Mouse (Mus musculus) intestine, postnatal 0 days (tissue): ENCODE results near the gene Kat2b. TPM values are rescaled to one million over a fixed set of nuclear protein-coding genes. Genes with fewer than 3 reads are reported as not detected.

Experiments used
- ATAC-seq: fragments of 200-750 bp; cut with Nextera tagmentation; 2 replicates; pipeline ENCODE4 v1.8.0; 2017; ENCODE audit warnings: mild to moderate bottlenecking, moderate TSS enrichment, moderate library complexity
- H3K27ac ChIP-seq: fragments of 300-500 bp; sonication (generic); 2 replicates; pipeline ENCODE4 v1.5.1; 2014; ENCODE audit warnings: mild to moderate bottlenecking, low read depth, low read length, moderate library complexity
- H3K27me3 ChIP-seq: fragments of 300-500 bp; sonication (generic); replicated peaks from 2 replicates; pipeline ENCODE4 v1.6.1; 2014; ENCODE audit warnings: low read length, mixed read lengths; ENCODE audit not compliant: control insufficient read depth, insufficient read depth
- H3K36me3 ChIP-seq: fragments of 300-500 bp; sonication (generic); 2 replicates; pipeline ENCODE4 v1.6.1; 2014; ENCODE audit warnings: mild to moderate bottlenecking, moderate library complexity; ENCODE audit not compliant: control insufficient read depth, insufficient read depth
- H3K4me1 ChIP-seq: fragments of 300-500 bp; sonication (generic); replicated peaks from 2 replicates; pipeline ENCODE4 v1.6.1; 2014; ENCODE audit warnings: antibody characterized with exemption, low read length, mixed read lengths; ENCODE audit not compliant: control insufficient read depth, insufficient read depth
- H3K4me2 ChIP-seq: fragments of 300-500 bp; sonication (generic); replicated peaks from 2 replicates; pipeline ENCODE4 v1.6.1; 2014; ENCODE audit warnings: low read depth, mild to moderate bottlenecking, moderate library complexity
- H3K4me3 ChIP-seq: fragments of 300-500 bp; sonication (generic); 2 replicates; pipeline ENCODE4 v1.5.1; 2014; ENCODE audit warnings: low read depth, low read length
- H3K9ac ChIP-seq: fragments of 300-500 bp; sonication (generic); 2 replicates; pipeline ENCODE4 v1.6.1; 2014; ENCODE audit warnings: mild to moderate bottlenecking, low read depth, low read length
- H3K9me3 ChIP-seq: fragments of 300-500 bp; sonication (generic); 2 replicates; pipeline ENCODE4 v1.6.1; 2016; ENCODE audit warnings: mixed run types; ENCODE audit not compliant: control insufficient read depth
- CTCF ChIP-seq: sonication (generic); IDR thresholded peaks from 2 replicates; pipeline ENCODE4 v1.5.1; 2016; ENCODE audit warnings: low read depth, mild to moderate bottlenecking, control low read depth, antibody characterized with exemption, moderate library complexity
- WGBS: fragments of 180-500 bp; shearing (Covaris S2); extraction: QIAGEN DNeasy Blood & Tissue Kit; methylation state at CpG from one replicate; pipeline ENCODE4 v1.1.7; 2014; 5-methylcytosine and 5-hydroxymethylcytosine counted together
- polyA plus RNA-seq: library from polyadenylated mRNA; unstranded; fragments of >200 nt; fragmentation: Nextera tagmentation; extraction: Ambion mirVana; gene quantifications from 2 replicates; pipeline ENCODE4 v1.2.1, GENCODE M21; 2015

The Kat2b gene
- polyA plus RNA-seq, 1 experiment from 2014 or later, result 5.9 TPM

GRCm38 (mm10) chr17:53617295-53617957 lies 50.8 kb downstream of the Kat2b start:
- Histone ChIP-seq H3K27ac (no peak overlapping the region), H3K4me1 (no peaks in the 10 kb centered on the region), H3K9ac (no peak overlapping the region), H3K36me3 (peaks cover 3% of the 10 kb centered on the region; the same call in 1 of the 2 replicates), H3K4me3 (no peak overlapping the region), H3K4me2 (no peak overlapping the region), H3K27me3 (no peaks in the 10 kb centered on the region), H3K9me3 (no peaks in the 10 kb centered on the region)
- ATAC-seq, result no peak
- 0 out of 2 replicates have a peak, but pooled peaks have one; percentile 3 for TF ChIP-seq CTCF
- 88% methylated on average over 6 of the region's 6 CpGs for WGBS

- Histone ChIP-seq H3K27ac (no peak overlapping the region), H3K9ac (no peak overlapping the region), H3K9me3 (no peaks in the 10 kb centered on the region), H3K4me1 (no peaks in the 10 kb centered on the region), H3K27me3 (no peaks in the 10 kb centered on the region), H3K36me3 (peaks cover under 1% of the 10 kb centered on the region; the same call in 1 of the 2 replicates), H3K4me3 (no peak overlapping the region), H3K4me2 (no peak overlapping the region)
- no peak for ATAC-seq
- 97% methylated on average over 7 of the region's 7 CpGs for WGBS
- TF ChIP-seq CTCF, result no peak
Measured at GRCm38 (mm10) chr17:53618369-53618768, 51.7 kb downstream of the Kat2b start.

- H3K9ac ChIP-seq, result no peak overlapping the region
- H3K4me3 ChIP-seq, result no peak overlapping the region
- H3K4me2 ChIP-seq, result no peak overlapping the region
- no peak overlapping the region for H3K27ac ChIP-seq
- H3K9me3 ChIP-seq, result no peaks in the 10 kb centered on the region
- ATAC-seq, result no peak
- no peaks in the 10 kb centered on the region for H3K4me1 ChIP-seq
- no peaks in the 10 kb centered on the region for H3K36me3 ChIP-seq
- H3K27me3 ChIP-seq, result no peaks in the 10 kb centered on the region
- TF ChIP-seq CTCF, result no peak
Measured at GRCm38 (mm10) chr17:53619391-53619790, 52.7 kb downstream of the Kat2b start.

DNA sequence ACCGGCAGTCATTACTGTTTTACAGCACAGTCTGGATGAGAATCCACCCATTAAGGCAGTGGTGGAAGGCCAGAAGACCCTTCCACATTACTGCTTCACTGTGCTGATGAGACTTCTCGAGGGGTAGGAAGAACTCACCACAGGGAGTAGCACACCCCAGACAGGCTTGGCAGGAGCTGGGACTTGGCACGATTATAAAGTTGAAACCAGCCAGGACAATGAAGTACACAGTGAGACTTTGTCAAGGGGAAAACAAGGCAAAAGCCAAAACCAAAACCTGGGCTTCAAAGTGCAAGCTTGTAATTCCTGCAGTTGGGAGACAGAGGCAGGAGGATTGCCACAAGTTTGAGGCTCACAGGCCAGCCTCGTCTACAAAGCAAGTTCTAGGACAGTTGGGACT lies 54.0 kb downstream of the Kat2b start:
- no peak for ATAC-seq
- Histone ChIP-seq H3K4me2 (no peak overlapping the region), H3K27me3 (no peaks in the 10 kb centered on the region), H3K4me3 (no peak overlapping the region), H3K9ac (no peak overlapping the region), H3K9me3 (no peaks in the 10 kb centered on the region), H3K36me3 (0 out of 2 replicates have a peak, but pooled peaks cover 4% of the 10 kb centered on the region), H3K4me1 (no peaks in the 10 kb centered on the region), H3K27ac (no peak overlapping the region)
- no peak for TF ChIP-seq CTCF
- WGBS, result 81% methylated on average over 4 of the region's 4 CpGs

DNA sequence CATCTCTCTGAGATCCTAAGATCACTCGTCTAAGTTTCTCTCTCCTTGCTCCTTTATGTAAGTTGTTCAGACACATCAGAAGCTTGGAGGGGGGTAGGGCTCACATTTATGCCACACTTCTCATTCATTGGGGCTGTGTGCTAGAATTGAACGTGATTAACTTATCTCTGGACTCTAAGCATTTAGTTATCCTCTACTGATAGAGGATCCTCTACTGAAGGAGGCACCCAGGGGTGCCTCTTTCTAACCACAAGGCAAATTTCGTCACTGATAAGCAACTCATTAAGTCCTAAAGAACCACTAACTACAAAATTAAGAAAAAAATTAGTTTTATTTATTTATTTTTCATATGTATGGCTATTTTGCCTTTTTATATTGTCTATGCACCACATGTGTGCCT lies 55.5 kb downstream of the Kat2b start:
- TF ChIP-seq CTCF, result no peak
- Histone ChIP-seq H3K4me2 (no peak overlapping the region), H3K27me3 (no peaks in the 10 kb centered on the region), H3K36me3 (peaks cover 9% of the 10 kb centered on the region), H3K4me3 (no peak overlapping the region), H3K27ac (no peak overlapping the region), H3K9me3 (no peaks in the 10 kb centered on the region), H3K4me1 (no peaks in the 10 kb centered on the region), H3K9ac (no peak overlapping the region)
- no peak for ATAC-seq
- WGBS, result 76% methylated on average over 3 of the region's 3 CpGs

- ATAC-seq, result no peak
- Histone ChIP-seq H3K4me2 (no peak overlapping the region), H3K27ac (no peak overlapping the region), H3K4me3 (no peak overlapping the region), H3K36me3 (peaks cover 9% of the 10 kb centered on the region), H3K27me3 (no peaks in the 10 kb centered on the region), H3K4me1 (no peaks in the 10 kb centered on the region), H3K9me3 (no peaks in the 10 kb centered on the region), H3K9ac (no peak overlapping the region)
- no peak for TF ChIP-seq CTCF
- 89% methylated on average over 9 of the region's 9 CpGs for WGBS
Measured at GRCm38 (mm10) chr17:53623762-53624161, 57.1 kb downstream of the Kat2b start.
